Mouse (Mus musculus): ENCODE data around the gene Ugt1a7c.

DNA sequence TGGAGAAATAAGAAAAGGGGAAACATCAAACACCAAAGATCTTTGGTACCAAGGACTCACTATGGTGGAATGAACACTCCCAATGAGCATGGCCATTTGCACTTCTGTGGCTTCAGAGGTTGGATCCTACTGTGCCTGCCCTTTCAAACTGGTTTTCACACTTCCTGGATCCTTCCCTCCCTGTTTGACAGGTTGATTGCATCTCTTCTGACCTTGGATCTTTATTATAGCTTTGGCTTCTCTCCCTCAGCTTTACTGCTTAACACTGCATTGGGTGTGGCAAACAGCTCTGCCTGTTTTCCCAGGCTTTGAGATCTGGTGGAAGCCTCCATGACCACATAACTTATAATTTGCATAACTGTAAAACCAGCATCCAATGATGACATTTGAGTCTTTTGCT, 125.5 kb downstream of the Ugt1a7c start:
- no peak for TF ChIP-seq CTCF (IDR thresholded peaks at IDR 0.05; ENCODE audit: low read depth)
- TF ChIP-seq EP300 (optimal IDR thresholded peaks at IDR 0.05) = no peak

Data from stomach, postnatal 0 days (tissue).